Mouse (Mus musculus): Measurements from ENCODE around the gene Naa20. TPM values are rescaled to one million over a fixed set of nuclear protein-coding genes. Genes with fewer than 3 reads are reported as not detected.
"Not testable (repeated sequence)": the region's sequence is repeated elsewhere in the genome, so short reads cannot be mapped to it uniquely, and the experiment has no call there.

Gene Naa20
- polyA plus RNA-seq, 1 experiment from 2014 or later, result 119 TPM

GRCm38 (mm10) chr2:145888766-145889480 lies 13.0 kb upstream of the Naa20 start:
- no peak for ATAC-seq (ENCODE audit: low FRiP score, low read depth)
- WGBS, result 79% methylated on average over 6 of the region's 6 CpGs
- no peaks in the 10 kb centered on the region for H3K27me3 ChIP-seq
- H3K27ac ChIP-seq (replicated peaks), result no peak overlapping the region
- no peak overlapping the region for H3K9ac ChIP-seq (replicated peaks)
- H3K36me3 ChIP-seq, result peaks cover 6% of the 10 kb centered on the region
- H3K4me2 ChIP-seq (replicated peaks), result no peak overlapping the region
- H3K4me3 ChIP-seq, result no peak overlapping the region
- peaks cover 5% of the 10 kb centered on the region; the same call in 1 of the 2 replicates for H3K4me1 ChIP-seq
- no peaks in the 10 kb centered on the region for H3K9me3 ChIP-seq

DNA sequence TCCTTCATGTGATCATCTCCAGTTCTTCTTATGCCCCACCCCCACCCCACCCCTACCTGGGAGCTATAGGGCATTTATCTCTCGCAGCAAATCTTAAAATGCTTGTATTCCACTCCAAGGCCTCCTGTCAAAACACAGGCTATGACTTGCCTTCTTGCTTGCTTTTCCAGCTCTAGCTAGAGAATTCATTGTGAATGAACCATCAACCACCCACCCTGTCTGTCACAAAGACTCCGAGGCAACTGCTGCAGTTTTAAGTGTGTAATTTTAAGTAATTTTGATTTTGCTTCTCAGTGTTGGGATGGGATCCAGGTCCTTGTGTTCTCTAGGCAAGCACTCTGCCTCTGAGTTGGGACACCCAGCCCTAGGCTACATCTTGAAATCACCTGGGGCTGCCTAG lies 11.3 kb upstream of the Naa20 start:
- WGBS, result 82% methylated on average over 2 of the region's 2 CpGs
- Histone ChIP-seq H3K27me3 (no peaks in the 10 kb centered on the region), H3K36me3 (peaks cover 2% of the 10 kb centered on the region), H3K4me1 (no peaks in the 10 kb centered on the region), H3K4me3 (no peak overlapping the region), H3K9ac (replicated peaks) (no peak overlapping the region), H3K4me2 (replicated peaks) (no peak overlapping the region), H3K27ac (replicated peaks) (no peak overlapping the region), H3K9me3 (no peaks in the 10 kb centered on the region)
- ATAC-seq (ENCODE audit: low FRiP score, low read depth), result no peak

GRCm38 (mm10) chr2:145893756-145894155 lies 8.1 kb upstream of the Naa20 start:
- H3K4me3 ChIP-seq, result no peak overlapping the region
- no peaks in the 10 kb centered on the region for H3K36me3 ChIP-seq
- H3K9me3 ChIP-seq, result no peaks in the 10 kb centered on the region
- H3K27ac ChIP-seq (replicated peaks), result no peak overlapping the region
- no peak for ATAC-seq (ENCODE audit: low FRiP score, low read depth)
- H3K9ac ChIP-seq (replicated peaks), result no peak overlapping the region
- H3K4me2 ChIP-seq (replicated peaks), result no peak overlapping the region
- H3K4me1 ChIP-seq, result no peaks in the 10 kb centered on the region
- no peaks in the 10 kb centered on the region for H3K27me3 ChIP-seq
- 98% methylated on average over 6 of the region's 6 CpGs for whole genome bisulfite sequencing

GRCm38 (mm10) chr2:145898106-145898505 lies 3.8 kb upstream of the Naa20 start:
- Histone ChIP-seq H3K4me1 (no peaks in the 10 kb centered on the region), H3K4me3 (no peak overlapping the region), H3K4me2 (replicated peaks) (no peak overlapping the region), H3K36me3 (no peaks in the 10 kb centered on the region), H3K27ac (replicated peaks) (no peak overlapping the region), H3K27me3 (no peaks in the 10 kb centered on the region), H3K9me3 (no peaks in the 10 kb centered on the region), H3K9ac (replicated peaks) (no peak overlapping the region)
- WGBS, result 80% methylated on average over 9 of the region's 9 CpGs
- ATAC-seq (ENCODE audit: low FRiP score, low read depth), result no peak

- not testable (repeated sequence) for H3K9me3 ChIP-seq
- 82% methylated on average over 8 of the region's 8 CpGs for WGBS
Measured at GRCm38 (mm10) chr2:145900318-145900717, 1.6 kb upstream of the Naa20 start.

GRCm38 (mm10) chr2:145903061-145903901 lies 1.4 kb downstream of the Naa20 start:
- no peaks in the 10 kb centered on the region for H3K9me3 ChIP-seq
- no peaks in the 10 kb centered on the region for H3K27me3 ChIP-seq
- peak overlapping the region; percentile 67 for H3K27ac ChIP-seq (replicated peaks)
- peak overlapping the region; percentile 64 for H3K4me2 ChIP-seq (replicated peaks)
- H3K4me3 ChIP-seq, result peak overlapping the region; percentile 78
- under 1% methylated on average over 68 of the region's 68 CpGs for WGBS
- ATAC-seq (ENCODE audit: low FRiP score, low read depth), result peak; percentile 98
- 0 out of 2 replicates have a peak, but pooled peaks cover 9% of the 10 kb centered on the region for H3K36me3 ChIP-seq
- peak overlapping the region; percentile 84 for H3K9ac ChIP-seq (replicated peaks)
- peaks cover 13% of the 10 kb centered on the region for H3K4me1 ChIP-seq

More at GRCm38 (mm10) chr2:145900318-145900717, 1.6 kb upstream of the Naa20 start:
- not testable (repeated sequence) for H3K27me3 ChIP-seq; H3K9ac ChIP-seq (replicated peaks); H3K36me3 ChIP-seq; H3K27ac ChIP-seq (replicated peaks); H3K4me3 ChIP-seq; H3K4me2 ChIP-seq (replicated peaks); ATAC-seq (ENCODE audit: low FRiP score, low read depth)
- peaks cover 13% of the 10 kb centered on the region for H3K4me1 ChIP-seq

GRCm38 (mm10) chr2:145903983-145904616 lies 2.2 kb downstream of the Naa20 start:
- Histone ChIP-seq H3K4me1 (peaks cover 13% of the 10 kb centered on the region), H3K9ac (replicated peaks) (peak overlapping the region; percentile 84), H3K36me3 (peaks cover 14% of the 10 kb centered on the region), H3K27me3 (no peaks in the 10 kb centered on the region), H3K4me2 (replicated peaks) (peak overlapping the region; percentile 64), H3K27ac (replicated peaks) (no peak overlapping the region), H3K4me3 (peak overlapping the region; percentile 78), H3K9me3 (no peaks in the 10 kb centered on the region)
- WGBS, result 40% methylated on average over 12 of the region's 12 CpGs
- ATAC-seq (ENCODE audit: low FRiP score, low read depth), result no peak

DNA sequence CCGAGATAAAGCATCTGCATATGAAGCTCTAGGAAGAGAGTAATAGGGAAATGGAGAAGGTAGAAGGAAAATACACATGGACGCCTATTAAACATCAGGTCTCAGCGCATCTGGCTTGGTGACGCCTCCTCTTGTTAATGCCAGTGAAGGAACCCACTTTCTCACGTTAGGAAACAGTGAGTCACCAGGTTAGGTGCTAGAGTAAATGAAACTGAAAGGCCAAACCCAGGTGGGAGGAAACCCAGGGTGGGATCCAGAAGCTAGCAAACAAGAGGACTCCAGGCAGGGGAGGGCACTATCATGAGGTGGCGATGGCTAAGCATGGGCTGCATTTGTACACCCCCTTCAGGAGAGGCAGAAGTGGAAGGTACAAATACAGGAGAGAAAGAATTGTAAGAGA lies 3.3 kb downstream of the Naa20 start:
- no peaks in the 10 kb centered on the region for H3K27me3 ChIP-seq
- peaks cover 13% of the 10 kb centered on the region for H3K4me1 ChIP-seq
- no peaks in the 10 kb centered on the region for H3K9me3 ChIP-seq
- H3K27ac ChIP-seq (replicated peaks), result no peak overlapping the region
- no peak overlapping the region for H3K9ac ChIP-seq (replicated peaks)
- H3K4me3 ChIP-seq, result no peak overlapping the region
- H3K36me3 ChIP-seq, result peaks cover 20% of the 10 kb centered on the region
- H3K4me2 ChIP-seq (replicated peaks), result peak overlapping the region; percentile 64; the same call in 1 of the 2 replicates
- no peak for ATAC-seq (ENCODE audit: low FRiP score, low read depth)
- WGBS, result 86% methylated on average over 6 of the region's 6 CpGs

- 47% methylated on average over 4 of the region's 4 CpGs for WGBS
- H3K9ac ChIP-seq (replicated peaks); H3K27ac ChIP-seq (replicated peaks); H3K27me3 ChIP-seq; H3K4me2 ChIP-seq (replicated peaks); H3K4me3 ChIP-seq; ATAC-seq (ENCODE audit: low FRiP score, low read depth); H3K9me3 ChIP-seq: not testable (repeated sequence)
- H3K4me1 ChIP-seq, result peaks cover 13% of the 10 kb centered on the region
- H3K36me3 ChIP-seq, result peaks cover 27% of the 10 kb centered on the region
Measured at GRCm38 (mm10) chr2:145905884-145906283, 4.0 kb downstream of the Naa20 start.

GRCm38 (mm10) chr2:145920941-145921650 lies 19.2 kb downstream of the Naa20 start:
- Histone ChIP-seq H3K36me3 (peaks cover 84% of the 10 kb centered on the region), H3K4me1 (no peaks in the 10 kb centered on the region), H3K27me3 (no peaks in the 10 kb centered on the region), H3K9me3 (no peaks in the 10 kb centered on the region), H3K4me3 (no peak overlapping the region), H3K4me2 (replicated peaks) (no peak overlapping the region), H3K9ac (replicated peaks) (no peak overlapping the region), H3K27ac (replicated peaks) (no peak overlapping the region)
- 91% methylated on average over 8 of the region's 8 CpGs for WGBS
- ATAC-seq (ENCODE audit: low FRiP score, low read depth), result no peak

DNA sequence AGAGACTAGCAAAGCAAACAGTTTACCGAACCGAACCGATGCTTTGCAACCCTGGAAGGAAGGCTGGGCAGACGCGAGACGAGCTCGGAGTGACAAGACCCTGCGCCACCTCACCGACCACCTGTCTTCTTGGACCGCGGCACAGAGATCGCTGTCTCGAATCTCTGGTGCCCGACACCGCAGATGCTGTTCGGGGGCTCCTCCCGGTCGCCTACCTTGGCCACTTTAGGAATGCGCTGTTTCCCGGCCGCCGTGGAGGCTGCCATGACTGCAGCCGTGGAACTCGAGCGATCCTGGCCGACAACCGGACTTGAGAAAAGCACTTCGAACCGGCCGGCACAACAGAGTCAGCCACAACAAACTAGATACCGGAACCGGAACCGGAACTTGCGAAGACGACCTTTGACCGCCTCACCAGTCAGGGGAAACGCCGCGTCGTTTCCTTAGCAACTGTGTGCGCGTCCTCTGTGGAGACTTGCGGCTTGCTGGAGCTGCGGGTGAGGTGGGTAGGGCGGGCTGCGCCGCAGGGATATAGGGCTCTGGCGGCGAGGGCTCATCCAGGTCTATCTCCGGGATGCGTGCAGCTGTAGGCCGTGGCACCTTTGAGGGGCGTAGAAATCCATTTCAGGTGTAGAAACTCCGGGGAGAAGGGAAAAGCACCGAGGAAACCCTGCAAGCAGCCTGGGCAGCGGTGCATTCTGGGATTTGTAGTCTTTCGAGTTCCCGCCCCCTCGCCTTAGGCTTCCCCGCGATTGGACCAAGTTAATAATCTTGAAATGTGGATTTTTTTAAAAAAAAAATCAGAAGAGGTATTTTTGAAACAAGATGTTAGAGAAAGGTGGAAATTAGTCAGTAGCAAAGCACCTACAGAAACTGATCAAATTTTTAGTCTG lies 32.7 kb downstream of the Naa20 start, which contains the start of the genes Cfap61 and Crnkl1:
Cfap61 (plus strand) TSS at position 446 of the 893 bp plus-strand sequence.
Crnkl1 (minus strand) TSS at position 676 of the 893 bp plus-strand sequence.
- 0 out of 2 replicates have a peak within 1 kb of the TSS, but pooled peaks have one; percentile 10 for H3K27ac ChIP-seq (replicated peaks)
- H3K4me3 ChIP-seq, result peak within 1 kb of the TSS; percentile 93
- WGBS, result under 1% methylated on average over 61 of the region's 61 CpGs
- no peaks in the 10 kb centered on the region for H3K27me3 ChIP-seq
- peaks cover 10% of the 10 kb centered on the region for H3K4me1 ChIP-seq
- ATAC-seq (ENCODE audit: low FRiP score, low read depth), result peak; percentile 98
- H3K9me3 ChIP-seq, result no peaks in the 10 kb centered on the region
- H3K9ac ChIP-seq (replicated peaks), result peak within 1 kb of the TSS; percentile 65
- peaks cover 25% of the 10 kb centered on the region for H3K36me3 ChIP-seq
- peak within 1 kb of the TSS; percentile 93 for H3K4me2 ChIP-seq (replicated peaks)

All from midbrain, embryonic 12.5 days (tissue).